8 mouse cellular contexts compared by ENCODE assay signal in genomic region chr2:109917496-109918413, GRCm38 (mm10). TPM values are rescaled to one million over a fixed set of nuclear protein-coding genes. Genes with fewer than 3 reads are reported as not detected.
DNase-seq lines count a peak whose midpoint lies in the region; ATAC-seq and TF ChIP-seq lines count a peak whose summit lies in the region.

TSS of gene Lgr4 (plus strand) at chr2:109917647.

- no peaks in the 10 kb centered on the region for H3K9me3 ChIP-seq in kidney, embryonic 14.5 days (ENCODE audit: control insufficient read depth, low read length)
- no peaks in the 10 kb centered on the region for H3K9me3 ChIP-seq in limb, embryonic 15.5 days

- no peak for TF ChIP-seq CTCF in bone marrow macrophage, adult 2 months (IDR thresholded peaks at IDR 0.05; ENCODE audit: low read depth, low read length)
- no peak for TF ChIP-seq CTCF in embryonic fibroblast, embryonic 13.5 days (IDR thresholded peaks at IDR 0.05; ENCODE audit: borderline replicate concordance, insufficient read depth, low read length)

- H3K27ac ChIP-seq in bone marrow macrophage, adult 2 months (ENCODE audit: insufficient read depth, low read depth, low read length), result peak within 1 kb of the TSS; percentile 3; the same call in 1 of the 2 replicates
- peak within 1 kb of the TSS; percentile 78 for H3K27ac ChIP-seq in embryonic fibroblast, embryonic 13.5 days (ENCODE audit: insufficient read depth, low read length)
- peak within 1 kb of the TSS; percentile 98 for H3K27ac ChIP-seq in kidney, embryonic 14.5 days (ENCODE audit: low read depth, low read length)
- peak within 1 kb of the TSS; percentile 98 for H3K27ac ChIP-seq in limb, embryonic 15.5 days

- H3K36me3 ChIP-seq in kidney, embryonic 14.5 days (ENCODE audit: control insufficient read depth, insufficient read depth, low read length), result no peaks in the 10 kb centered on the region
- no peaks in the 10 kb centered on the region for H3K36me3 ChIP-seq in limb, embryonic 15.5 days

- peak; percentile 98 for ATAC-seq in kidney, embryonic 14.5 days (ENCODE audit: low FRiP score, low TSS enrichment)
- peak; percentile 98 for ATAC-seq in limb, embryonic 15.5 days (ENCODE audit: insufficient number of reproducible peaks, low FRiP score, low TSS enrichment, low read depth)
- peak; percentile 83 for ATAC-seq in monocyte, adult 5-6 weeks (replicated peaks; ENCODE audit: insufficient number of reproducible peaks, low FRiP score, low TSS enrichment, poor library complexity, severe bottlenecking)

- peak; percentile 88 for DNase-seq in A20 (ENCODE audit: low read depth, low spot score)
- DNase-seq in heart, adult 9 months (ENCODE audit: low spot score in 2 of 2), result peak; percentile 97 to 98
- peak; percentile 85 to 90 for DNase-seq in spleen, postnatal 4 days (ENCODE audit: low spot score in 2 of 2)

- H3K9ac ChIP-seq in kidney, embryonic 14.5 days (ENCODE audit: low read depth, low read length), result peak within 1 kb of the TSS; percentile 97
- H3K9ac ChIP-seq in limb, embryonic 15.5 days, result peak within 1 kb of the TSS; percentile 88

- H3K27me3 ChIP-seq in kidney, embryonic 14.5 days (ENCODE audit: control insufficient read depth, insufficient read depth, low read length), result no peaks in the 10 kb centered on the region
- H3K27me3 ChIP-seq in limb, embryonic 15.5 days, result no peaks in the 10 kb centered on the region

- no peak for TF ChIP-seq POLR2A in bone marrow macrophage, adult 2 months (IDR thresholded peaks at IDR 0.05; ENCODE audit: borderline replicate concordance, low read depth, low read length)
- peak; percentile 92 for TF ChIP-seq POLR2A in embryonic fibroblast, embryonic 13.5 days (IDR thresholded peaks at IDR 0.05; ENCODE audit: low read depth, low read length)

- peak within 1 kb of the TSS; percentile 87 for H3K4me2 ChIP-seq in kidney, embryonic 14.5 days (replicated peaks; ENCODE audit: low read depth, low read length)
- peak within 1 kb of the TSS; percentile 69 for H3K4me2 ChIP-seq in limb, embryonic 15.5 days

- H3K4me1 ChIP-seq in bone marrow macrophage, adult 2 months (ENCODE audit: control insufficient read depth, insufficient read depth, low read length), result peaks cover 2% of the 10 kb centered on the region; the same call in 1 of the 2 replicates
- peaks cover 5% of the 10 kb centered on the region; the same call in 1 of the 2 replicates for H3K4me1 ChIP-seq in embryonic fibroblast, embryonic 13.5 days (ENCODE audit: control insufficient read depth, insufficient read depth, low read length)
- H3K4me1 ChIP-seq in kidney, embryonic 14.5 days (ENCODE audit: control insufficient read depth, insufficient read depth, low read length), result peaks cover 26% of the 10 kb centered on the region; the same call in 1 of the 2 replicates
- H3K4me1 ChIP-seq in limb, embryonic 15.5 days, result peaks cover 34% of the 10 kb centered on the region

- under 1% methylated on average over 106 of the region's 111 CpGs for WGBS in kidney, embryonic 14.5 days
- under 1% methylated on average over 95 of the region's 111 CpGs for WGBS in limb, embryonic 15.5 days

- peak within 1 kb of the TSS; percentile 67 for H3K4me3 ChIP-seq in bone marrow macrophage, adult 2 months (ENCODE audit: insufficient read depth, low read length)
- H3K4me3 ChIP-seq in embryonic fibroblast, embryonic 13.5 days (ENCODE audit: insufficient read depth, low read length), result peak within 1 kb of the TSS; percentile 59
- peak within 1 kb of the TSS; percentile 93 for H3K4me3 ChIP-seq in kidney, embryonic 14.5 days (ENCODE audit: low read length)
- peak within 1 kb of the TSS; percentile 92 for H3K4me3 ChIP-seq in limb, embryonic 15.5 days

RNA-seq across cellular contexts. Expression of gene Lgr4, which starts in this region (rescaled TPM):
- 0.21 and 0.43 TPM in 2 replicates for polyA plus RNA-seq in bone marrow macrophage, adult 2 months (2012; ENCODE audit: insufficient read depth, insufficient read length, missing spikeins)
- polyA plus RNA-seq in embryonic fibroblast, embryonic 13.5 days (2011; ENCODE audit: insufficient read length, low read depth, missing spikeins), result 30.6 and 40.3 TPM in 2 replicates
- 41.7 and 44.5 TPM in 2 replicates for polyA plus RNA-seq in kidney, embryonic 14.5 days (2014; fragmentation: Nextera tagmentation; extraction: Ambion mirVana)
- 12.5 and 15.1 TPM in 2 replicates for polyA plus RNA-seq in limb, embryonic 15.5 days (2015; fragmentation: Nextera tagmentation; extraction: Ambion mirVana)
- 0.86 to 1.6 TPM (median 1.3 TPM) in 3 replicates for total RNA-seq in monocyte, adult 5-6 weeks (2017)

Comparison
In these comparisons a context has a peak if more than half of its experiments do, and no peak if none do; other contexts are left out.
1. Peak in every context shown above with its lines: DNase-seq, ATAC-seq, H3K4me3 ChIP-seq and H3K27ac ChIP-seq.
2. H3K27ac ChIP-seq: peak in every context shown above with its lines; median percentile 98 in kidney, embryonic 14.5 days; 98 in limb, embryonic 15.5 days; 78 in embryonic fibroblast, embryonic 13.5 days; 3 in bone marrow macrophage, adult 2 months.